Mouse (Mus musculus): ENCODE data around the gene Plxna4. TPM values are rescaled to one million over a fixed set of nuclear protein-coding genes. Genes with fewer than 3 reads are reported as not detected.

The Plxna4 gene
- total and polyA plus RNA-seq, 2 experiments from 2014 or later: 10.1 to 43.4 TPM

GRCm38 (mm10) chr6:32546915-32547314, 41.1 kb downstream of the Plxna4 start:
- H3K4me2 ChIP-seq (ENCODE audit: low read depth, low read length): no peak overlapping the region
- H3K4me3 ChIP-seq (ENCODE audit: low read length): no peak overlapping the region
- H3K9me3 ChIP-seq (ENCODE audit: low read length): no peaks in the 10 kb centered on the region
- H3K4me1 ChIP-seq (ENCODE audit: insufficient read depth, low read length): no peaks in the 10 kb centered on the region
- DNase-seq (ENCODE audit: low spot score) (no peak), ATAC-seq (no peak)
- H3K27me3 ChIP-seq (ENCODE audit: insufficient read depth, low read length): no peaks in the 10 kb centered on the region
- no peak for TF ChIP-seq CTCF (IDR thresholded peaks at IDR 0.05; ENCODE audit: low read depth)
- WGBS: 100% methylated on average over 1 of the region's 1 CpGs
- H3K27ac ChIP-seq: no peak overlapping the region
- H3K9ac ChIP-seq (replicated peaks; ENCODE audit: low read length): no peak overlapping the region
- H3K36me3 ChIP-seq (ENCODE audit: insufficient read depth, low read length): no peaks in the 10 kb centered on the region

- no peak overlapping the region for H3K4me3 ChIP-seq (ENCODE audit: low read length)
- no peak overlapping the region for H3K9ac ChIP-seq (replicated peaks; ENCODE audit: low read length)
- no peak overlapping the region for H3K27ac ChIP-seq
- no peaks in the 10 kb centered on the region for H3K27me3 ChIP-seq (ENCODE audit: insufficient read depth, low read length)
- H3K4me2 ChIP-seq (ENCODE audit: low read depth, low read length): no peak overlapping the region
- H3K36me3 ChIP-seq (ENCODE audit: insufficient read depth, low read length): no peaks in the 10 kb centered on the region
- H3K4me1 ChIP-seq (ENCODE audit: insufficient read depth, low read length): no peaks in the 10 kb centered on the region
- TF ChIP-seq CTCF (IDR thresholded peaks at IDR 0.05; ENCODE audit: low read depth): no peak
- 87% methylated on average over 3 of the region's 3 CpGs for WGBS
- DNase-seq (ENCODE audit: low spot score) (no peak), ATAC-seq (no peak)
- no peaks in the 10 kb centered on the region for H3K9me3 ChIP-seq (ENCODE audit: low read length)
Observed at GRCm38 (mm10) chr6:32544021-32544420, 44.0 kb downstream of the Plxna4 start.

DNA sequence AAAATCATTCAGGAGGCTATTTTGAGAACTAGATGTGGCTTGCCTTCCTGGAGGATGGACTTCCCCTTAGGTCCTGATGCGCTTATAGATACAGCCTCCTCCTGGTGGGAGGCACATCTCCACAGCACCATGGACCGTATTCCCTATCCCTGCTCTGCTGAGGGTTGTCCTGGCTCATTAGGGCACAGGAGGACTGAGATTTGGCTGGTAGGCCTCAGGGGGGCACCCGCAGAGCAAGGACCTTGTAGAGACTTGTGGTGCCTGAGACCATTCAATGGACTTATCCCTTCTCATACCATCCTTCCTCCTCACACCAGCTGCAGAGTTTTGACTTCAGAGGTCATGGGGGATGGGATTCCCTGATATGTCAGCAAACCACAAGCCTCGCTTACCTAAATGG, 47.8 kb downstream of the Plxna4 start:
- Histone ChIP-seq H3K9me3 (ENCODE audit: low read length) (no peaks in the 10 kb centered on the region), H3K36me3 (ENCODE audit: insufficient read depth, low read length) (no peaks in the 10 kb centered on the region)
- WGBS: 95% methylated on average over 4 of the region's 4 CpGs

GRCm38 (mm10) chr6:32533962-32534740, 53.8 kb downstream of the Plxna4 start:
- H3K27ac ChIP-seq: no peak overlapping the region
- H3K36me3 ChIP-seq (ENCODE audit: insufficient read depth, low read length): no peaks in the 10 kb centered on the region
- TF ChIP-seq CTCF (IDR thresholded peaks at IDR 0.05; ENCODE audit: low read depth): no peak
- no peak overlapping the region for H3K9ac ChIP-seq (replicated peaks; ENCODE audit: low read length)
- 84% methylated on average over 3 of the region's 3 CpGs for WGBS
- H3K9me3 ChIP-seq (ENCODE audit: low read length): no peaks in the 10 kb centered on the region
- H3K27me3 ChIP-seq (ENCODE audit: insufficient read depth, low read length): no peaks in the 10 kb centered on the region
- no peak overlapping the region for H3K4me2 ChIP-seq (ENCODE audit: low read depth, low read length)
- ATAC-seq: no peak
- no peak overlapping the region for H3K4me3 ChIP-seq (ENCODE audit: low read length)
- no peaks in the 10 kb centered on the region for H3K4me1 ChIP-seq (ENCODE audit: insufficient read depth, low read length)
- DNase-seq (ENCODE audit: low spot score): no peak

More for the DNA sequence above, 47.8 kb downstream of the Plxna4 start:
- no peak for ATAC-seq
- Histone ChIP-seq H3K9ac (replicated peaks; ENCODE audit: low read length) (no peak overlapping the region), H3K27ac (no peak overlapping the region), H3K4me1 (ENCODE audit: insufficient read depth, low read length) (no peaks in the 10 kb centered on the region), H3K4me2 (ENCODE audit: low read depth, low read length) (no peak overlapping the region), H3K4me3 (ENCODE audit: low read length) (no peak overlapping the region), H3K27me3 (ENCODE audit: insufficient read depth, low read length) (no peaks in the 10 kb centered on the region)
- no peak for DNase-seq (ENCODE audit: low spot score)
- TF ChIP-seq CTCF (IDR thresholded peaks at IDR 0.05; ENCODE audit: low read depth): no peak

GRCm38 (mm10) chr6:32528081-32528570, 59.9 kb downstream of the Plxna4 start:
- Histone ChIP-seq H3K4me2 (ENCODE audit: low read depth, low read length) (no peak overlapping the region), H3K4me3 (ENCODE audit: low read length) (no peak overlapping the region), H3K36me3 (ENCODE audit: insufficient read depth, low read length) (no peaks in the 10 kb centered on the region), H3K27ac (no peak overlapping the region), H3K9ac (replicated peaks; ENCODE audit: low read length) (no peak overlapping the region), H3K27me3 (ENCODE audit: insufficient read depth, low read length) (no peaks in the 10 kb centered on the region), H3K4me1 (ENCODE audit: insufficient read depth, low read length) (no peaks in the 10 kb centered on the region), H3K9me3 (ENCODE audit: low read length) (no peaks in the 10 kb centered on the region)
- ATAC-seq: no peak
- TF ChIP-seq CTCF (IDR thresholded peaks at IDR 0.05; ENCODE audit: low read depth): no peak
- DNase-seq (ENCODE audit: low spot score): no peak
- 77% methylated on average over 8 of the region's 8 CpGs for WGBS

DNA sequence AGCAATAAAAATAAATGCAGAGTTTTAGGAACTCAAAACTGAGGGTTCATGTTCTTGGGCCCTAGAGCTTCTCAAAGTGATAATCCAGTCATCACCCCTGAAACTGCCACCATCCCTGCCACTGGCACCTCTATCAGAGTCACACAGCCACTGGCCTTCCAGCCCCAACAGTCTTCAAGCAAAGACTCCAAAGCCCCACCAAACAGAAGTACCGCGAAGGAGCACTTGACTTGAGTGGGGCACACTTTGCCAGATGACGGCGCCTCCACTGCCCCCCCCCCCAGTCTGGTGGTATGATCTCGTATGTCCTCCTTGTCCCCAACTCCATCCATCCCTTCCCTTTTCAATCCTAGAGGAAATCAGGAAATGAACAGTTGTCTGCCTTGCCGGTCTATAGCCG, 60.5 kb downstream of the Plxna4 start:
- ATAC-seq: no peak
- no peak overlapping the region for H3K4me3 ChIP-seq (ENCODE audit: low read length)
- no peak for DNase-seq (ENCODE audit: low spot score)
- H3K27ac ChIP-seq: no peak overlapping the region
- H3K27me3 ChIP-seq (ENCODE audit: insufficient read depth, low read length): no peaks in the 10 kb centered on the region
- no peaks in the 10 kb centered on the region for H3K9me3 ChIP-seq (ENCODE audit: low read length)
- 88% methylated on average over 7 of the region's 7 CpGs for WGBS
- no peaks in the 10 kb centered on the region for H3K36me3 ChIP-seq (ENCODE audit: insufficient read depth, low read length)
- H3K9ac ChIP-seq (replicated peaks; ENCODE audit: low read length): no peak overlapping the region
- H3K4me1 ChIP-seq (ENCODE audit: insufficient read depth, low read length): no peaks in the 10 kb centered on the region
- H3K4me2 ChIP-seq (ENCODE audit: low read depth, low read length): no peak overlapping the region
- no peak for TF ChIP-seq CTCF (IDR thresholded peaks at IDR 0.05; ENCODE audit: low read depth)

- Histone ChIP-seq H3K27ac (no peak overlapping the region), H3K27me3 (ENCODE audit: insufficient read depth, low read length) (no peaks in the 10 kb centered on the region), H3K4me3 (ENCODE audit: low read length) (no peak overlapping the region), H3K9me3 (ENCODE audit: low read length) (no peaks in the 10 kb centered on the region), H3K4me2 (ENCODE audit: low read depth, low read length) (no peak overlapping the region), H3K36me3 (ENCODE audit: insufficient read depth, low read length) (no peaks in the 10 kb centered on the region), H3K4me1 (ENCODE audit: insufficient read depth, low read length) (no peaks in the 10 kb centered on the region), H3K9ac (replicated peaks; ENCODE audit: low read length) (no peak overlapping the region)
- TF ChIP-seq CTCF (IDR thresholded peaks at IDR 0.05; ENCODE audit: low read depth): no peak
- WGBS: 53% methylated on average over 5 of the region's 5 CpGs
- ATAC-seq (no peak), DNase-seq (ENCODE audit: low spot score) (no peak)
Observed at GRCm38 (mm10) chr6:32526762-32527161, 61.2 kb downstream of the Plxna4 start.
